Mouse (Mus musculus): Measurements from ENCODE around the gene Ccn2. TPM values are rescaled to one million over a fixed set of nuclear protein-coding genes. Genes with fewer than 3 reads are reported as not detected.
"Not testable (repeated sequence)": the region's sequence is repeated elsewhere in the genome, so short reads cannot be mapped to it uniquely, and the experiment has no call there.

Gene Ccn2
- polyA plus RNA-seq, 1 experiment from 2014 or later: 9.8 TPM

DNA sequence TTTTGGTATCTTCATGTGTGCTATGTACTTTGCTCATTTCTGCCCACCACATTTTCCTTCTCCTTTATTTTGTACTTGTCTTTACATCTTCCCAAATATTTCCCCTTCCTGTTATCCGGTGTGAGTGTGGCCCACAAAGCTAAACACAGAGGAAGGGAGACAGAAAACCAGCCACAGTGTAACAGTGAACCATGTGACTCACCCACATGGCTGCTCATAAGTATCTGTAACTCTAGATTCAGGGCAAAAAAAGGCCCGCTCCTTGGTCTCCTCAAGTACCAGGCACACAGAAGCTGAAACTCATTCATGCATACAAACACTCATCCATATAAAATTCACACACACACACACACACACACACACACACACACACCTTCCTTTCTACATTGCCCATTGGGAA lies 7.8 kb downstream of the Ccn2 start:
- 70% methylated on average over 2 of the region's 2 CpGs for WGBS
- no peaks in the 10 kb centered on the region for H3K4me1 ChIP-seq (ENCODE audit: insufficient read depth)
- no peaks in the 10 kb centered on the region for H3K36me3 ChIP-seq (ENCODE audit: insufficient read depth)
- no peak overlapping the region for H3K27ac ChIP-seq (ENCODE audit: low read depth)
- no peak overlapping the region for H3K4me2 ChIP-seq
- no peaks in the 10 kb centered on the region for H3K9me3 ChIP-seq (ENCODE audit: low read depth, low read length)
- ATAC-seq (ENCODE audit: insufficient read depth) (no peak), DNase-seq (no peak)
- H3K27me3 ChIP-seq (ENCODE audit: insufficient read depth, low read length): no peaks in the 10 kb centered on the region
- no peak overlapping the region for H3K4me3 ChIP-seq (ENCODE audit: low read depth, low read length)
- no peak for TF ChIP-seq CTCF (IDR thresholded peaks at IDR 0.05; ENCODE audit: low read depth)
- H3K9ac ChIP-seq: no peak overlapping the region

DNA sequence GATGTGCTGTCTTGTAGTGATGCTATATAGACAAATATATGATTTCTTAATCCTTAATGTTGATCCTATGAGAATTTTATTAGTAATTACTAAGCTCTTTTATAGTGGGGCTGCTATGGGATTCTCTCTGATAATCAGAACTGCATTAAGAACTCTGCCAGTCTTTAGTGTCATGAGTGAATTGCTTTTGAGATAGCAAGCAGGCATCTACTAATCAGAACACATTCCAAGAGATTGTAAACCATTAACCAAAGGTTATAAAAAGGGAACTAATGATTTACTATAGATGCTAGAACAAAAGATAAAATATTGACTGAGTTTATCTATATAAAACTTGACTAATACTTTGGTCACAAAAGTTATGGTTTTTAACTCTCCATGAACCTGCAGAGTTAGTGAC lies 8.5 kb downstream of the Ccn2 start:
- DNase-seq (no peak), ATAC-seq (ENCODE audit: insufficient read depth) (no peak)
- H3K4me1 ChIP-seq (ENCODE audit: insufficient read depth): no peaks in the 10 kb centered on the region
- H3K27me3 ChIP-seq (ENCODE audit: insufficient read depth, low read length): no peaks in the 10 kb centered on the region
- no peaks in the 10 kb centered on the region for H3K9me3 ChIP-seq (ENCODE audit: low read depth, low read length)
- H3K4me2 ChIP-seq: no peak overlapping the region
- no peak overlapping the region for H3K4me3 ChIP-seq (ENCODE audit: low read depth, low read length)
- H3K36me3 ChIP-seq (ENCODE audit: insufficient read depth): no peaks in the 10 kb centered on the region
- no peak overlapping the region for H3K9ac ChIP-seq
- no peak overlapping the region for H3K27ac ChIP-seq (ENCODE audit: low read depth)
- TF ChIP-seq CTCF (IDR thresholded peaks at IDR 0.05; ENCODE audit: low read depth): no peak

DNA sequence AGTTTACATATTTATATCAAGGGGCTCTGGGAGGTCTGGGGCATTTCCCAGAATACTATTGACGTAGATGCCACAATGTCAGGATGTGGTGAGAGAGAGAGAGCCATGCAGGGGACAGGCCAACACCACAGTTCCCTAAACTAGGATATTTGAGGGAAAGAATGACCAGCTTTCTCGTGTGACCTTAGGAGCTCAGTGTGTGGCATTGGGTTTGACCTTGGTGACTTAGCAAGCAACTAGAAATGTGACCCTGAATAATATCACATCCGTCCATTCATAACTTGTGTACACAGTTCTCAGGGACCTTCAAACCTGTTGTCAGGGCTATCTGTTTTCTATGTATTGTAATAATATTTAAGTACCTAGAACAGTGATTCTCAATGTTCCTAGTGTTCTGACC lies 13.9 kb downstream of the Ccn2 start:
- Histone ChIP-seq H3K4me1 (ENCODE audit: insufficient read depth) (no peaks in the 10 kb centered on the region), H3K27ac (ENCODE audit: low read depth) (no peak overlapping the region), H3K4me2 (no peak overlapping the region), H3K4me3 (ENCODE audit: low read depth, low read length) (no peak overlapping the region), H3K9ac (no peak overlapping the region), H3K9me3 (ENCODE audit: low read depth, low read length) (no peaks in the 10 kb centered on the region), H3K27me3 (ENCODE audit: insufficient read depth, low read length) (no peaks in the 10 kb centered on the region), H3K36me3 (ENCODE audit: insufficient read depth) (no peaks in the 10 kb centered on the region)
- no peak for TF ChIP-seq CTCF (IDR thresholded peaks at IDR 0.05; ENCODE audit: low read depth)
- ATAC-seq (ENCODE audit: insufficient read depth): no peak
- no peak for DNase-seq
- WGBS: 85% methylated on average over 3 of the region's 3 CpGs

DNA sequence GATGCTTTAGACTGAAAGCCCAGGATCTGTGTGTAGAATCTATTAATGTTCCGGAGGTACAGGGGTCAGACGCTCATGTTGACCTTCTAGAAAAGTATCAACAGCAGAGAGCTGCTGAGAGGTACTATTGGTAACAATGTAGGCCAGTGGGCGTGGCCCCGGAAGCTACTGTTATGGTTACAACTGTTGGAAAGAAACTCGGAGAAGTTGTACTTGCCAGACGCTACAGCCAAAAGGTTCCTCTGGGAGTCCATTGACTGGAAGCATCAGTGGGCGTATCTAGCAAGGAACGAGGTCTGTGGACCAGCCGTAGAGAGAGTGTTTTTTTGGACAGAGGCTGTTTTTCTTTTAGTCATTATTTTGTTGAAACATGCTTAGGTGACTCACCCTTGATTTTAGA lies 14.5 kb downstream of the Ccn2 start:
- Histone ChIP-seq H3K4me3 (ENCODE audit: low read depth, low read length) (no peak overlapping the region), H3K27me3 (ENCODE audit: insufficient read depth, low read length) (no peaks in the 10 kb centered on the region), H3K9ac (no peak overlapping the region), H3K27ac (ENCODE audit: low read depth) (no peak overlapping the region), H3K36me3 (ENCODE audit: insufficient read depth) (no peaks in the 10 kb centered on the region), H3K4me2 (no peak overlapping the region), H3K4me1 (ENCODE audit: insufficient read depth) (no peaks in the 10 kb centered on the region), H3K9me3 (ENCODE audit: low read depth, low read length) (no peaks in the 10 kb centered on the region)
- DNase-seq (no peak), ATAC-seq (ENCODE audit: insufficient read depth) (no peak)
- WGBS: 82% methylated on average over 9 of the region's 9 CpGs
- TF ChIP-seq CTCF (IDR thresholded peaks at IDR 0.05; ENCODE audit: low read depth): no peak

DNA sequence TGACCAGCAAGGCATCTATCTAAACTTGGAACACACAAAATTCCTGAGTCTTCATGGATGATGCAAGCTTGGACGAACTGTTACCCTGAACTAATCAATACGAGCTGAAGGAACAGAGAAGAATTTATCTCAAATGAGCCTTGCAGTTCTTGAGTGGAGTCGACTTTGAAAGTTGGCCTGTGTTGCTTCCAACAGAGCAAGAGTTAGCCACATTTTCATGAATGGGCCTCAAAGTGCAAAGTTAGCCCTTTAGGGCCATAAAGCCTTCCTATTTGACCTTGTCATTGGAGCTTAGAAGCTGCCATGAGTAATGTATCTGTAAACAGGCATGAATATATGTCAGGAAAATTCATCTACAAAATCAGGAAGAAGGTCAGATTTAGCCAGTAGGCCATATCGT lies 19.5 kb downstream of the Ccn2 start:
- no peak for TF ChIP-seq CTCF (IDR thresholded peaks at IDR 0.05; ENCODE audit: low read depth)
- Histone ChIP-seq H3K9me3 (ENCODE audit: low read depth, low read length) (no peaks in the 10 kb centered on the region; the same call in 1 of the 2 replicates), H3K4me1 (ENCODE audit: insufficient read depth) (no peaks in the 10 kb centered on the region), H3K4me2 (no peak overlapping the region), H3K9ac (no peak overlapping the region), H3K4me3 (ENCODE audit: low read depth, low read length) (no peak overlapping the region), H3K36me3 (ENCODE audit: insufficient read depth) (no peaks in the 10 kb centered on the region), H3K27ac (ENCODE audit: low read depth) (no peak overlapping the region), H3K27me3 (ENCODE audit: insufficient read depth, low read length) (no peaks in the 10 kb centered on the region)
- 86% methylated on average over 4 of the region's 4 CpGs for WGBS
- ATAC-seq (ENCODE audit: insufficient read depth): no peak
- no peak for DNase-seq

DNA sequence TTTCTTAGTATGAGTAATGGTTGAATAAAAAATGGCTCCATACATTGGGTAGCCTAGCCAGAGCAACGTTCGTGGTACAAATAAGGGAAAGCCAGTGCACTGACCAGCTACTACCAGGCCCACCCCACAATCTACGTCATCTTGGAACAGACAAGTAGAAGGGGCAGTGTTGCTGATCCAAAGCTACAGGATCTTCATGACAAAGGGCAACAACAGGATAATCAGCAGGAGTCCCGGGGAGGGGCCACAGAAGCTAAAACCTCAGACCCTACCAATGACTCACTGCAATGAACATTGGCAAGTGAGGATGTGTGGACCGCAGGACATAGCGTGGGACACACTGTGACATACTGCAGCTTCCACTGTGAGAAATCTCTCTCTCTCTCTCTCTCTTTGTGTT lies 20.6 kb downstream of the Ccn2 start:
- Histone ChIP-seq H3K9ac (no peak overlapping the region), H3K4me1 (ENCODE audit: insufficient read depth) (no peaks in the 10 kb centered on the region), H3K27ac (ENCODE audit: low read depth) (no peak overlapping the region), H3K36me3 (ENCODE audit: insufficient read depth) (no peaks in the 10 kb centered on the region), H3K4me3 (ENCODE audit: low read depth, low read length) (no peak overlapping the region), H3K27me3 (ENCODE audit: insufficient read depth, low read length) (no peaks in the 10 kb centered on the region), H3K9me3 (ENCODE audit: low read depth, low read length) (no peaks in the 10 kb centered on the region; the same call in 1 of the 2 replicates), H3K4me2 (no peak overlapping the region)
- TF ChIP-seq CTCF (IDR thresholded peaks at IDR 0.05; ENCODE audit: low read depth): no peak
- DNase-seq (no peak), ATAC-seq (ENCODE audit: insufficient read depth) (no peak)
- 85% methylated on average over 6 of the region's 6 CpGs for WGBS

DNA sequence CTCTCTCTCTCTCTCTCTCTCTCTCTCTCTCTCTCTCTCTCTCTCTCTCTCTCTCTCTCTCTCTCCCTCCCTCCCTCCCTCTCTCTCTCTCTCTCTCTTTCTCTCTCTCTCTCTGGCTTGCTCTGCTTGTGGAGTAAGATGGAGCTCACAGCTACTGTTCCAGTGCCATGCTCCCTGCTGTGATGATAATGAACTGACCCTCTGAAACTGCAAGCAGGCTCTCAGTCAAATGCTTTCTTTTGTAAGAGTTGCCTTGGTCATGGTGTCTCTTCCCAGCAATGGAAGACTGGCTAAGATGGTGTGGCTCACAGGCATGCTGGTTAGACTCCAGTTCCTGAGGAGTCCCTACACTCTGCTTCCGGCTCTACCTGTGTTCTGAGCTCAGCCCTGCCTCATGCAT lies 21.3 kb downstream of the Ccn2 start:
- H3K4me3 ChIP-seq (ENCODE audit: low read depth, low read length); H3K4me2 ChIP-seq; H3K9me3 ChIP-seq (ENCODE audit: low read depth, low read length); ATAC-seq (ENCODE audit: insufficient read depth); DNase-seq; H3K27me3 ChIP-seq (ENCODE audit: insufficient read depth, low read length); H3K9ac ChIP-seq; H3K4me1 ChIP-seq (ENCODE audit: insufficient read depth); H3K36me3 ChIP-seq (ENCODE audit: insufficient read depth); H3K27ac ChIP-seq (ENCODE audit: low read depth): not testable (repeated sequence)
- WGBS: 88% methylated on average over 1 of the region's 1 CpGs

DNA sequence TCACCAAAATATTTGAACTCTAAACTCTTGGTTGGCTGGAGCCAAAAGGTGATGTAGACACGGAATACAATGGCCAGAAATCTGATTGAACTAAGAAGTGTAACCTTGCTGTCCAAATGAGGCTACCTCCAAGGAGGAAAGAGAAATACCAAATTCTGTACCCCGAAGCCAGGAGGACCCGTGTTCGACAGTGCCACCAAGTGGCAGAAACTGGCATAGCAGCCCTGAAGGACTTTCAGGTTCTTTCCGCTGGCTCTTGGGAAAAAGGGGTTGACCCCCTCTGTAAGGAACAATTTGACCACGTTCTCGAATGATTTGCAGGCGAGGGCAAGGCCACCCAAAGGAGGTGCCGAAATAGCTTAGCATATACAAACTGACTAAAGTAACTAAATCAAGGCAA lies 26.3 kb downstream of the Ccn2 start:
- no peak overlapping the region for H3K27ac ChIP-seq (ENCODE audit: low read depth)
- ATAC-seq (ENCODE audit: insufficient read depth) (no peak), DNase-seq (peak; percentile 85)
- H3K9me3 ChIP-seq (ENCODE audit: low read depth, low read length): no peaks in the 10 kb centered on the region; the same call in 1 of the 2 replicates
- H3K4me2 ChIP-seq: no peak overlapping the region
- H3K9ac ChIP-seq: no peak overlapping the region
- H3K36me3 ChIP-seq (ENCODE audit: insufficient read depth): no peaks in the 10 kb centered on the region
- TF ChIP-seq CTCF (IDR thresholded peaks at IDR 0.05; ENCODE audit: low read depth): peak; percentile 88
- no peaks in the 10 kb centered on the region for H3K27me3 ChIP-seq (ENCODE audit: insufficient read depth, low read length)
- H3K4me3 ChIP-seq (ENCODE audit: low read depth, low read length): no peak overlapping the region
- no peaks in the 10 kb centered on the region for H3K4me1 ChIP-seq (ENCODE audit: insufficient read depth)
- 28% methylated on average over 9 of the region's 9 CpGs for WGBS

Measured in lung, embryonic 14.5 days (tissue).